Mouse (Mus musculus): ENCODE measurements around the gene Gm3625. TPM values are rescaled to one million over a fixed set of nuclear protein-coding genes. Genes with fewer than 3 reads are reported as not detected.

Gm3625 gene
- total and polyA plus RNA-seq, 3 experiments = not detected

GRCm38 (mm10) chr12:4587846-4588245 lies 4.9 kb downstream of the Gm3625 start:
- Histone ChIP-seq H3K79me2 (ENCODE audit: control insufficient read depth, insufficient read depth, low read length, poor library complexity) (peaks cover 4% of the 10 kb centered on the region; the same call in 1 of the 2 replicates), H3K9ac (ENCODE audit: control insufficient read depth, low read depth, low read length, poor library complexity, severe bottlenecking) (no peak overlapping the region), H3K27me3 (ENCODE audit: control insufficient read depth in 1 of 2, insufficient read depth in 2 of 2, low read length in 2 of 2) (no peaks in the 10 kb centered on the region), H3K4me1 (ENCODE audit: control insufficient read depth in 1 of 2, insufficient read depth in 2 of 2, low read length in 2 of 2) (peaks cover 0 to 2% of the 10 kb centered on the region in 2 experiments; a peak in 1 of 4 replicates), H3K27ac (ENCODE audit: control insufficient read depth, low read depth, low read length) (no peak overlapping the region), H3K4me3 (ENCODE audit: control insufficient read depth in 1 of 2, insufficient read depth in 1 of 2, low read depth in 2 of 2, low read length in 2 of 2) (no peak overlapping the region), H3K9me3 (replicated peaks; ENCODE audit: insufficient read depth, low read length) (no peaks in the 10 kb centered on the region), H3K36me3 (ENCODE audit: control insufficient read depth in 1 of 2, insufficient read depth in 2 of 2, low read length in 2 of 2) (peaks cover 0 to 3% of the 10 kb centered on the region in 2 experiments; a peak in 1 of 4 replicates)
- TF ChIP-seq BHLHE40 (IDR thresholded peaks at IDR 0.05; ENCODE audit: borderline replicate concordance, low read depth, low read length) (no peak), GABPA (IDR thresholded peaks at IDR 0.05; ENCODE audit: low read depth, low read length) (no peak), ELF1 (IDR thresholded peaks at IDR 0.05; ENCODE audit: low read depth, low read length) (no peak), ZKSCAN1 (IDR thresholded peaks at IDR 0.05; ENCODE audit: low read depth, low read length) (no peak), UBTF (IDR thresholded peaks at IDR 0.05; ENCODE audit: borderline replicate concordance, insufficient read depth, low read depth, low read length) (no peak), TAL1 (IDR thresholded peaks at IDR 0.05; ENCODE audit: low read length) (no peak), KAT2A (conservative IDR thresholded peaks at IDR 0.05; ENCODE audit: low read depth, low read length) (no peak), MAZ (IDR thresholded peaks at IDR 0.05; ENCODE audit: low read depth, low read length) (no peak), TCF12 (IDR thresholded peaks at IDR 0.05; ENCODE audit: low read depth, low read length) (no peak), POLR2AphosphoS5 (IDR thresholded peaks at IDR 0.05; ENCODE audit: borderline replicate concordance, low read depth, low read length) (no peak), MAX (IDR thresholded peaks at IDR 0.05; ENCODE audit: low read length) (no peak), E2F4 (IDR thresholded peaks at IDR 0.05; ENCODE audit: borderline replicate concordance, low read depth, low read length) (no peak), RAD21 (IDR thresholded peaks at IDR 0.05; ENCODE audit: low read depth, low read length) (no peak), ZNF384 (IDR thresholded peaks at IDR 0.05; ENCODE audit: low read depth, low read length) (no peak), TBP (IDR thresholded peaks at IDR 0.05; ENCODE audit: low read depth, low read length) (no peak), SIN3A (IDR thresholded peaks at IDR 0.05; ENCODE audit: low read length) (no peak), USF2 (IDR thresholded peaks at IDR 0.05; ENCODE audit: borderline replicate concordance in 1 of 2, insufficient read depth in 1 of 2, low read depth in 1 of 2, low read length in 2 of 2) (no peak), RCOR1 (IDR thresholded peaks at IDR 0.05; ENCODE audit: low read depth, low read length) (no peak), JUND (IDR thresholded peaks at IDR 0.05; ENCODE audit: low read depth, low read length) (no peak)
- no peak for DNase-seq (ENCODE audit: low read depth, low spot score)

- TF ChIP-seq GABPA (IDR thresholded peaks at IDR 0.05; ENCODE audit: low read depth, low read length) = no peak
- no peak for TF ChIP-seq GATA1 (IDR thresholded peaks at IDR 0.05; ENCODE audit: low read depth, low read length)
- TF ChIP-seq ELF1 (IDR thresholded peaks at IDR 0.05; ENCODE audit: low read depth, low read length) = no peak
- no peak for TF ChIP-seq MEF2A (IDR thresholded peaks at IDR 0.05; ENCODE audit: extremely low read depth, insufficient replicate concordance, low read depth, low read length, poor library complexity, severe bottlenecking)
- no peak for TF ChIP-seq TCF12 (IDR thresholded peaks at IDR 0.05; ENCODE audit: low read depth, low read length)
- no peak for TF ChIP-seq E2F4 (IDR thresholded peaks at IDR 0.05; ENCODE audit: borderline replicate concordance, low read depth, low read length)
- no peak for TF ChIP-seq KAT2A (conservative IDR thresholded peaks at IDR 0.05; ENCODE audit: low read depth, low read length)
- no peak for TF ChIP-seq USF2 (IDR thresholded peaks at IDR 0.05; ENCODE audit: borderline replicate concordance in 1 of 2, insufficient read depth in 1 of 2, low read depth in 1 of 2, low read length in 2 of 2)
- TF ChIP-seq BHLHE40 (IDR thresholded peaks at IDR 0.05; ENCODE audit: borderline replicate concordance, low read depth, low read length) = no peak
- TF ChIP-seq RCOR1 (IDR thresholded peaks at IDR 0.05; ENCODE audit: low read depth, low read length) = no peak
- TF ChIP-seq SMC3 (IDR thresholded peaks at IDR 0.05; ENCODE audit: low read depth, low read length) = no peak
- no peak for TF ChIP-seq ZMIZ1 (IDR thresholded peaks at IDR 0.05; ENCODE audit: low read depth, low read length)
- TF ChIP-seq MYB (IDR thresholded peaks at IDR 0.05; ENCODE audit: low read depth, low read length) = no peak
- no peak for TF ChIP-seq SIN3A (IDR thresholded peaks at IDR 0.05; ENCODE audit: low read length)
- TF ChIP-seq RAD21 (IDR thresholded peaks at IDR 0.05; ENCODE audit: low read depth, low read length) = no peak
- no peak for TF ChIP-seq POLR2AphosphoS5 (IDR thresholded peaks at IDR 0.05; ENCODE audit: borderline replicate concordance, low read depth, low read length)
- TF ChIP-seq EP300 (IDR thresholded peaks at IDR 0.05; ENCODE audit: low read depth in 1 of 2, low read length in 2 of 2) = no peak
- TF ChIP-seq CHD1 (IDR thresholded peaks at IDR 0.05; ENCODE audit: low read depth, low read length) = no peak
- TF ChIP-seq CHD2 (IDR thresholded peaks at IDR 0.05; ENCODE audit: low read length) = no peak
- no peak overlapping the region for H3K4me3 ChIP-seq (ENCODE audit: control insufficient read depth in 1 of 2, insufficient read depth in 1 of 2, low read depth in 2 of 2, low read length in 2 of 2)
Observed at GRCm38 (mm10) chr12:4582326-4582725, 10.4 kb downstream of the Gm3625 start.

More at GRCm38 (mm10) chr12:4582326-4582725, 10.4 kb downstream of the Gm3625 start:
- no peak overlapping the region for H3K9ac ChIP-seq (ENCODE audit: control insufficient read depth, low read depth, low read length, poor library complexity, severe bottlenecking)
- H3K27ac ChIP-seq (ENCODE audit: control insufficient read depth, low read depth, low read length) = no peak overlapping the region
- no peaks in the 10 kb centered on the region for H3K36me3 ChIP-seq (ENCODE audit: control insufficient read depth in 1 of 2, insufficient read depth in 2 of 2, low read length in 2 of 2)
- H3K9me3 ChIP-seq (replicated peaks; ENCODE audit: insufficient read depth, low read length) = no peaks in the 10 kb centered on the region
- H3K27me3 ChIP-seq (ENCODE audit: control insufficient read depth in 1 of 2, insufficient read depth in 2 of 2, low read length in 2 of 2) = no peaks in the 10 kb centered on the region
- no peaks in the 10 kb centered on the region for H3K4me1 ChIP-seq (ENCODE audit: control insufficient read depth in 1 of 2, insufficient read depth in 2 of 2, low read length in 2 of 2)
- H3K79me2 ChIP-seq (ENCODE audit: control insufficient read depth, insufficient read depth, low read length, poor library complexity) = no peaks in the 10 kb centered on the region
- DNase-seq (ENCODE audit: low read depth, low spot score) = no peak

Data from MEL (cell line).